Mouse (Mus musculus) T-helper 2 cell (primary cell): ENCODE results near the gene Ppp4r3a.

Experiments
- in situ Hi-C: fragments of 300-600 bp; cut with MboI, MseI; formaldehyde crosslinking; loops from one replicate; pipeline ENCODE4 v1.15.1; 2025; ENCODE audit warnings: high pct_unique_total_duplicates

Ppp4r3a gene

GRCm38 (mm10) chr12:100995607-100996377, 87.7 kb downstream of the Ppp4r3a start:
- in situ Hi-C loops: loop anchor here (5.0 to 25.0 kb wide), 2 partner anchors 268 to 1358 kb away; partner anchors contain the start of gene Rps6ka5

GRCm38 (mm10) chr12:100994140-100995015, 89.1 kb downstream of the Ppp4r3a start:
- in situ Hi-C loops: loop anchor here (5.0 to 25.0 kb wide), 2 partner anchors 267 to 1357 kb away; partner anchors contain the start of gene Rps6ka5

DNA sequence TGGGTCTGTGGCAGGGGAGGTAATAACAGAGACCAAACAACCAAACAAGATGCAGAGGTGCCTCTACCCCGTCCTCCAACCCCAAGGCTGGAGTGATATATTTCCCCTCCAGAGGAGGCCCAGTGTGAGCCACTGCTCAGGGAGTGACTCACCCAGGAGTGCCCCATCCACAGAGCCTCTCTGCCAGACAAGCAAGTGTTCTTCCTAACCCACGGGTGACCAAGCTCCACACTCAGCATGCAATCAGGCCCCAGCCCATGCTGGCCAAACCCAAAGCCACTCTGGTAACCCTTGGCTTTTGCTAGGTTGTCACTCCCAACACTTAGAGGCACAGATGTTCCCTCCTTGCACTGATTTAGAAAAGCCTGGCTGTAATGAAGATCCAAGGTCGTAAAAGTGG, 90.4 kb downstream of the Ppp4r3a start:
- in situ Hi-C loops: loop anchor here (25.0 kb wide), 1 partner anchor 1356 kb away; no protein-coding TSS in a partner anchor

- in situ Hi-C loops: loop anchor here (25.0 kb wide), 1 partner anchor 1355 kb away; no protein-coding TSS in a partner anchor
Measured at GRCm38 (mm10) chr12:100992505-100992904, 91.0 kb downstream of the Ppp4r3a start.

GRCm38 (mm10) chr12:100991119-100991518, 92.4 kb downstream of the Ppp4r3a start:
- in situ Hi-C loops: loop anchor here (25.0 kb wide), 1 partner anchor 1354 kb away; no protein-coding TSS in a partner anchor

DNA sequence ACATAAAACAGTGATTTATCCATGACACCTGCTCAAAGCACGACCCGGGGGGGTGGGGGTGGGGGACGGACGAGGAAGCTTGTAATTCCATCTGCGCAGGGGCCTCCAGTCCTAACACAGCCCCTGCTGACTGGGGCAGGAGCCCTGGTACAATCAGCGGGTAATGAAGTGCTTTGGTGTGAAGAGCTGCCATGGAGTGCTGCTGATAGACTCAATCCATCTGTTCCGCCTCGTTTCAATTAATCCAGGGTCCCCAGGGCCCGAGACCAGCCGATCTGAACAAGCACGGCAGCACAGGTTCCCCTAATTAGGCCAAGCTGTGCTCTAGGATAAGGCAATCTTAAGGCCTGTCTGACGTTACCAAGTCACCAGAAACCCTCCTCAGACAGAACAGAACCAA, 93.2 kb downstream of the Ppp4r3a start:
- in situ Hi-C loops: loop anchor here (25.0 kb wide), 1 partner anchor 1353 kb away; no protein-coding TSS in a partner anchor

GRCm38 (mm10) chr12:100989780-100990288, 93.7 kb downstream of the Ppp4r3a start:
- in situ Hi-C loops: loop anchor here (25.0 kb wide), 1 partner anchor 1353 kb away; no protein-coding TSS in a partner anchor
